In the genomic region with DNA sequence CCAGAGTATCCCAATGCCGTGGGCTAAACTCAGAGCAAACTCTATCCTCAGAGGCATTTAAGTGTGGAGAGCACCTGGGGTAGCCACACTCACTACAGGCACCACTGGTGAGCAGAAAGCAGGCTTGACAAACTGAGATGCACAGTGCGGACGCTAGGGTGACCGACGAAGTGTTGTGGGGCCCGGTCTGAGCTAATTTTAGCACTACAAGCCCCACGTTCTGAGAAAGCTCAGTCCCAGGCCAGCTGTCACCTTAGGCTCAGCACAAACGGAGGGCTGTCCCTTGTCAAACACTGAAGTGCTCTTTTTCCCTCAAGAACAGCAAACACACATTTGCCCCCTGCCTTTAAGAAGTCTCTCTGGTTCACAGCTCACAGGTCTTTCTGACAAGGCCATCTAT, we compare ENCODE assay signal across 13 mouse cellular contexts.
A peak's percentile ranks its signal among the peaks of the same experiment; 100 is the strongest.
DNase-seq lines count a peak whose midpoint lies in the region; ATAC-seq and TF ChIP-seq lines count a peak whose summit lies in the region.
"Had no signal": no experiment of that assay in that cellular context is flagged by ENCODE, and none has a peak within 500 bp of the region (broad histone marks: within the 10 kb centered on the region; RNA-seq: fewer than 3 reads in every experiment).

No protein-coding gene starts in this region.

- no peaks in the 10 kb centered on the region for H3K4me1 ChIP-seq in hindbrain, embryonic 11.5 days (replicated peaks; ENCODE audit: control insufficient read depth, insufficient read depth, low read length)
- H3K4me1 ChIP-seq in liver, postnatal 0 days (ENCODE audit: insufficient read depth), result no peaks in the 10 kb centered on the region
- H3K4me1 ChIP-seq: kidney, embryonic 15.5 days had no signal

- H3K36me3 ChIP-seq in hindbrain, embryonic 11.5 days (ENCODE audit: control insufficient read depth, insufficient read depth, low read length), result no peaks in the 10 kb centered on the region
- H3K36me3 ChIP-seq in liver, postnatal 0 days (replicated peaks; ENCODE audit: insufficient read depth, low read length), result no peaks in the 10 kb centered on the region
- H3K36me3 ChIP-seq: kidney, embryonic 15.5 days; limb, embryonic 12.5 days had no signal

- no peak for TF ChIP-seq EP300 in liver, postnatal 0 days (IDR thresholded peaks at IDR 0.05; ENCODE audit: low read depth)

- 53% methylated on average over 8 of the region's 8 CpGs for WGBS in hindbrain, embryonic 11.5 days
- 57% methylated on average over 8 of the region's 8 CpGs for WGBS in liver, postnatal 0 days (ENCODE audit: insufficient replicate concordance)

- peak; percentile 14 for DNase-seq in cerebellum, adult 11-12 months
- DNase-seq in cerebellum, adult 9-10 months, result no peak
- peak; percentile 31 for DNase-seq in retina, postnatal 1 day
- DNase-seq in retina, embryonic 14.5 days (ENCODE audit: low spot score), result no peak
- DNase-seq in hindbrain, embryonic 11.5 days (ENCODE audit: low spot score), result no peak
- DNase-seq in left cerebral cortex, postnatal 14 days (ENCODE audit: low spot score in 2 of 2), result no peak
- no peak for DNase-seq in liver, postnatal 0 days
- DNase-seq: lung, adult 2 months; right cerebral cortex, postnatal 4 days had no signal

- H3K9me3 ChIP-seq in hindbrain, embryonic 11.5 days (ENCODE audit: control insufficient read depth, low read length), result no peaks in the 10 kb centered on the region
- H3K9me3 ChIP-seq in liver, postnatal 0 days (ENCODE audit: low read length), result no peaks in the 10 kb centered on the region
- H3K9me3 ChIP-seq: kidney, embryonic 15.5 days; limb, embryonic 12.5 days had no signal

- no peaks in the 10 kb centered on the region for H3K27me3 ChIP-seq in hindbrain, embryonic 11.5 days (ENCODE audit: control insufficient read depth, insufficient read depth, low read length)
- no peaks in the 10 kb centered on the region for H3K27me3 ChIP-seq in liver, postnatal 0 days (ENCODE audit: insufficient read depth, low read length)
- H3K27me3 ChIP-seq: kidney, embryonic 15.5 days; limb, embryonic 12.5 days had no signal

- no peak overlapping the region for H3K4me2 ChIP-seq in hindbrain, embryonic 11.5 days (replicated peaks; ENCODE audit: low read depth, low read length)
- no peak overlapping the region for H3K4me2 ChIP-seq in liver, postnatal 0 days (ENCODE audit: low read depth, low read length)
- H3K4me2 ChIP-seq: kidney, embryonic 15.5 days; limb, embryonic 12.5 days had no signal

- H3K27ac ChIP-seq in hindbrain, embryonic 11.5 days (ENCODE audit: low read depth, low read length), result no peak overlapping the region
- H3K27ac ChIP-seq in liver, postnatal 0 days (ENCODE audit: low read depth), result no peak overlapping the region
- H3K27ac ChIP-seq: kidney, embryonic 15.5 days; limb, embryonic 12.5 days had no signal

- no peak overlapping the region for H3K4me3 ChIP-seq in hindbrain, embryonic 11.5 days (ENCODE audit: low read depth, low read length)
- H3K4me3 ChIP-seq in liver, postnatal 0 days (ENCODE audit: low read depth, low read length), result no peak overlapping the region
- H3K4me3 ChIP-seq: erythroblast, embryonic 14.5 days; kidney, embryonic 15.5 days; limb, embryonic 12.5 days had no signal

- intact Hi-C loops in left cerebral cortex, postnatal 14 days (cut with DNase I), result no loop called here

- TF ChIP-seq CTCF in liver, postnatal 0 days (IDR thresholded peaks at IDR 0.05; ENCODE audit: low read depth), result no peak

- H3K9ac ChIP-seq in hindbrain, embryonic 11.5 days (ENCODE audit: low read depth, low read length), result no peak overlapping the region
- no peak overlapping the region for H3K9ac ChIP-seq in liver, postnatal 0 days (replicated peaks)
- H3K9ac ChIP-seq: kidney, embryonic 15.5 days; limb, embryonic 12.5 days had no signal

- 0 out of 2 replicates have a peak, but pooled peaks have one; percentile 25 for ATAC-seq in hindbrain, embryonic 11.5 days (ENCODE audit: low FRiP score)
- ATAC-seq in megakaryocyte, adult 5-6 weeks (ENCODE audit: poor library complexity, severe bottlenecking), result no peak
- ATAC-seq in liver, postnatal 0 days, result no peak

Comparison
In these comparisons a context has a peak if more than half of its experiments do, and no peak if none do; other contexts are left out.
1. DNase-seq: peak in cerebellum, adult 11-12 months (single experiment) and retina, postnatal 1 day (single experiment); none in cerebellum, adult 9-10 months (single experiment), retina, embryonic 14.5 days (single experiment), hindbrain, embryonic 11.5 days (single experiment), left cerebral cortex, postnatal 14 days (0 of 2) and liver, postnatal 0 days (single experiment).